ENCODE assay signal across 10 mouse cellular contexts in genomic region chr10:94249575-94250456, GRCm38 (mm10). TPM values are rescaled to one million over a fixed set of nuclear protein-coding genes. Genes with fewer than 3 reads are reported as not detected.
DNase-seq lines count a peak whose midpoint lies in the region; ATAC-seq lines count a peak whose summit lies in the region.
"Had no signal": no experiment of that assay in that cellular context is flagged by ENCODE, and none has a peak within 500 bp of the region (broad histone marks: within the 10 kb centered on the region; RNA-seq: fewer than 3 reads in every experiment).

No protein-coding gene starts in this region.

- H3K9ac ChIP-seq in kidney, embryonic 16.5 days (replicated peaks; ENCODE audit: low read length), result no peak overlapping the region
- no peak overlapping the region for H3K9ac ChIP-seq in forebrain, embryonic 12.5 days
- H3K9ac ChIP-seq in hindbrain, embryonic 15.5 days, result no peak overlapping the region
- no peak overlapping the region for H3K9ac ChIP-seq in midbrain, embryonic 11.5 days (ENCODE audit: low read length)

- H3K4me2 ChIP-seq in kidney, embryonic 16.5 days (replicated peaks; ENCODE audit: low read depth, low read length), result peak overlapping the region; percentile 11
- peak overlapping the region; percentile 21 for H3K4me2 ChIP-seq in forebrain, embryonic 12.5 days
- H3K4me2 ChIP-seq in hindbrain, embryonic 15.5 days, result peak overlapping the region; percentile 46
- H3K4me2 ChIP-seq in midbrain, embryonic 11.5 days, result 0 out of 2 replicates have a peak overlapping the region, but pooled peaks have one; percentile 8

- no peak overlapping the region for H3K4me3 ChIP-seq in kidney, embryonic 16.5 days (ENCODE audit: low read length)
- H3K4me3 ChIP-seq in forebrain, embryonic 12.5 days (replicated peaks), result no peak overlapping the region
- no peak overlapping the region for H3K4me3 ChIP-seq in hindbrain, embryonic 15.5 days
- H3K4me3 ChIP-seq in midbrain, embryonic 11.5 days (ENCODE audit: low read depth, low read length), result no peak overlapping the region

- peaks cover 19% of the 10 kb centered on the region for H3K4me1 ChIP-seq in kidney, embryonic 16.5 days (ENCODE audit: insufficient read depth, low read length)
- H3K4me1 ChIP-seq in forebrain, embryonic 12.5 days, result peaks cover 11% of the 10 kb centered on the region
- peaks cover 14% of the 10 kb centered on the region for H3K4me1 ChIP-seq in hindbrain, embryonic 15.5 days (replicated peaks)
- H3K4me1 ChIP-seq in midbrain, embryonic 11.5 days (ENCODE audit: control insufficient read depth, insufficient read depth, low read length), result peaks cover 6% of the 10 kb centered on the region

- H3K36me3 ChIP-seq in kidney, embryonic 16.5 days (ENCODE audit: insufficient read depth, low read length), result no peaks in the 10 kb centered on the region
- H3K36me3 ChIP-seq in forebrain, embryonic 12.5 days (replicated peaks), result no peaks in the 10 kb centered on the region
- H3K36me3 ChIP-seq in hindbrain, embryonic 15.5 days, result no peaks in the 10 kb centered on the region
- H3K36me3 ChIP-seq in midbrain, embryonic 11.5 days (ENCODE audit: control insufficient read depth, insufficient read depth, low read length), result no peaks in the 10 kb centered on the region

- H3K27me3 ChIP-seq in kidney, embryonic 16.5 days (ENCODE audit: insufficient read depth, low read length), result no peaks in the 10 kb centered on the region
- no peaks in the 10 kb centered on the region for H3K27me3 ChIP-seq in forebrain, embryonic 12.5 days
- H3K27me3 ChIP-seq in hindbrain, embryonic 15.5 days, result no peaks in the 10 kb centered on the region
- no peaks in the 10 kb centered on the region for H3K27me3 ChIP-seq in midbrain, embryonic 11.5 days (ENCODE audit: control insufficient read depth, insufficient read depth, low read length)

- ATAC-seq in kidney, embryonic 16.5 days (ENCODE audit: low FRiP score, low TSS enrichment), result peak; percentile 82
- peak; percentile 92 for ATAC-seq in forebrain, embryonic 12.5 days (ENCODE audit: low FRiP score)
- ATAC-seq in hindbrain, embryonic 15.5 days (ENCODE audit: low FRiP score, low read depth), result peak; percentile 79
- peak; percentile 83 for ATAC-seq in midbrain, embryonic 11.5 days (ENCODE audit: low FRiP score)

- no peaks in the 10 kb centered on the region for H3K9me3 ChIP-seq in kidney, embryonic 16.5 days (ENCODE audit: low read length)
- H3K9me3 ChIP-seq in forebrain, embryonic 12.5 days, result no peaks in the 10 kb centered on the region
- no peaks in the 10 kb centered on the region for H3K9me3 ChIP-seq in hindbrain, embryonic 15.5 days
- no peaks in the 10 kb centered on the region for H3K9me3 ChIP-seq in midbrain, embryonic 11.5 days (ENCODE audit: control insufficient read depth, low read length)

- WGBS in kidney, embryonic 16.5 days, result 35% methylated on average over 22 of the region's 22 CpGs
- 48% methylated on average over 22 of the region's 22 CpGs for WGBS in forebrain, embryonic 12.5 days
- 39% methylated on average over 22 of the region's 22 CpGs for WGBS in hindbrain, embryonic 15.5 days
- 54% methylated on average over 22 of the region's 22 CpGs for WGBS in midbrain, embryonic 11.5 days

- DNase-seq in kidney, postnatal 10 days, result no peak
- DNase-seq in adrenal gland, postnatal 10 days, result peak; percentile 28
- DNase-seq in midbrain, embryonic 11.5 days (ENCODE audit: low spot score, missing footprints), result no peak
- no peak for DNase-seq in cerebellum, postnatal 36 days
- DNase-seq in B cell, adult 2 months, result no peak

- H3K27ac ChIP-seq in kidney, embryonic 16.5 days (ENCODE audit: low read length), result peak overlapping the region; percentile 64
- peak overlapping the region; percentile 56 for H3K27ac ChIP-seq in forebrain, embryonic 12.5 days
- peak overlapping the region; percentile 26; the same call in 1 of the 2 replicates for H3K27ac ChIP-seq in hindbrain, embryonic 15.5 days (replicated peaks)
- H3K27ac ChIP-seq in midbrain, embryonic 11.5 days (ENCODE audit: low read depth, low read length), result no peak overlapping the region

RNA-seq across cellular contexts. Expression of gene Gm4792, which starts 48.7 kb away (rescaled TPM):
- not detected in 2 replicates for polyA plus RNA-seq in kidney, embryonic 16.5 days (2015; fragmentation: Nextera tagmentation; extraction: Ambion mirVana)
- total RNA-seq in adrenal gland, postnatal 10 days (2021), result not detected
- not detected in 2 replicates for polyA plus RNA-seq in forebrain, embryonic 12.5 days (2016; fragmentation: Nextera tagmentation; extraction: Ambion mirVana)
- polyA plus RNA-seq in hindbrain, embryonic 15.5 days (2015; fragmentation: Nextera tagmentation; extraction: Ambion mirVana), result 0.74 and 0.93 TPM in 2 replicates
- polyA plus RNA-seq in midbrain, embryonic 11.5 days (2014; fragmentation: Nextera tagmentation; extraction: Ambion mirVana), result not detected in 2 replicates
- total RNA-seq: ES-E14 had no signal
- polyA plus RNA-seq: large intestine, adult 2 months had no signal

RNA-seq across cellular contexts. Expression of gene Ndufa12, which starts 51.3 kb away (rescaled TPM):
- polyA plus RNA-seq in kidney, embryonic 16.5 days (2015; fragmentation: Nextera tagmentation; extraction: Ambion mirVana), result 389 and 424 TPM in 2 replicates
- 100 to 1,000 TPM; 485 to 536 TPM for total RNA-seq in adrenal gland, postnatal 10 days (2021)
- 445 and 465 TPM in 2 replicates for polyA plus RNA-seq in forebrain, embryonic 12.5 days (2016; fragmentation: Nextera tagmentation; extraction: Ambion mirVana)
- 361 and 385 TPM in 2 replicates for polyA plus RNA-seq in hindbrain, embryonic 15.5 days (2015; fragmentation: Nextera tagmentation; extraction: Ambion mirVana)
- 520 and 528 TPM in 2 replicates for polyA plus RNA-seq in midbrain, embryonic 11.5 days (2014; fragmentation: Nextera tagmentation; extraction: Ambion mirVana)
